Mouse (Mus musculus) MN1 (cell line): ENCODE data around the gene Nudt3.
A peak's percentile ranks its signal among the peaks of the same experiment; 100 is the strongest.

Source experiments
- DNase-seq: peaks from one replicate; pipeline ENCODE4 v3.0.0-alpha.2; 2016; ENCODE audit warnings: low spot score

Gene Nudt3

GRCm38 (mm10) chr17:27596376-27597190 lies 26.7 kb downstream of the Nudt3 start:
- DNase-seq: no peak

DNA sequence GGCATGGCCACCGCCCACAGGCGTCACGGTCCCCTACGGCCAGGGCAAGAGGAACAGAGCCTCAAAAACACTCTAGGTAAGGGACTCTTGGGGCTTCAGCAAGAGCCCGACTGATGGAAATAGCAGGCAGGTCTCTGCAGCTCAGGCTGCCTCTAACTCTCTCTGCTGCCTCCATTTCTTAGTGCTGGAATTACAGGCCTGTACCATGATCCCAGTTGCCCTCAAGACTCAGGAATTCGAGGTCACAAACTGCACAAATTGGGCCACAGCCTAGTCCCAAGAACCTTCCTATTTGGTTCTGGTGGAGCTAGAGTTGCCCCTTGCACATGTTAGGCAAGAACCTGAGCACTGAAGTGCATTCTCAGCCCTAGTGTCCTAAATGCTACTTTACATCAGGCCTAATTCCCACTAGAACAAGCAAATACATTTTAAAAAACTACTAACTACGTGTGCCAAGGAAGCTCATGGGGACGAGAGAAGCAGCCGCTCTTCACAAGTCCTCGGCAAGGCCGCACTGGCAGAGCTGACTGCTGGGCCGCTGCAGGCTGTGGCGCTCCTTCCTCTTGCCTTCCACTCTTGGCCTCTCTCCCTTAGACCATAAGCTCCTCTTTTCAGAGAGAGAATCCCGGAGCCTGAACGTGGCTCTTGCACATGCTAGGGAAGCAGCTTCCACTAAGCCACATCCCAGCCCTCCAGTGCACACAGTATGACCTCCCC lies 27.5 kb downstream of the Nudt3 start:
- DNase-seq: no peak

DNA sequence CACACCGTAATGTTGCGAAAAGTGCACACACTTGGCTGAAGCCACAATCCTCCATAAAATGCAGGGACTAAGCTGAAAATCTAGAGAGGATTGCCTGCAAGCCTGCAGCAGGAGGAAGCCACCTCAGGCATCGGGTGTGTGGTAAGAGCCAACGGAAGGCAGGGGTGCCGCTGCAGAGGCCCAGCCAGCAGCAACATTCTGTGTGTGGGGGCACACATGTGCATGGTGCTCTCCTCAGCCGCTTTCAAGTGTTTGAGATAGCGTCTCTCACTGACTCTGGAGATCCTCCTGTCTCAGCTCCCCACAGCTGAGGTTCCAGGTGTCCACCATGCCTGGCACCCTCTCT lies 30.8 kb downstream of the Nudt3 start:
- DNase-seq: no peak

DNA sequence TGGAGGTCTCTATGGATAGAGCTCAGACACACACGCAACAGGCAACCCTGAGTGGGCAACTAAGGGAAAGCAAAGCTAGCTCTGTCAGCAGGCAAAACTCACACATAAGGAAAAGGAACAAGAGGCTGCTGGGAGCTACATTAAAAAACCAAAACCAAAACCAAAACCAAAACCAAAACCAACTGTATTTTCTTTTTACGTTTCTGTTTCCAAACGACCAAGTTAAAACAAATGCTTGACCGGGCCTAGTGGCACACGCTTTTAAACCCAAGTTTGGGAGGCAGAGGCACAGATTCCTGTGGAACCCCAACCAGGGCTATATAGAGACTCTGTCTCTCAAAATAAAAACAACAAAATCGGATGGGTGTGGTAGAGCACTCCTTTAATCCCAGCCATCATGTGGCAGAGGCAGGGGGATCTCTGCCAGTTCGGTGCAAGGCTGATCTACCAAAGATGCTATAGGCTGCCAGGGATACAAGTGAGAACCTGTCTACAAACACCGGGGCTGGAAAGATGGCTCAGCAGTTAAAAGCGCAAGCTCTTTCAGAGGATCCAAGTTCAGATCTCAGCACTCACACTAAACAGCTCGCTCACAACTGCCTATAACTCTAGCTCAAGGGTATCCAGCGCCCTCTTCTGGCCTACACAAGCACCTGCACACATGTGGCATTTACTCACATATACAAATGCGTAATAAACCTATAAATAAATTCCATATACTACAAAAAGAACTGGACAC lies 31.3 kb downstream of the Nudt3 start:
- DNase-seq: no peak

- DNase-seq: no peak
These were observed 35.1 kb downstream of the Nudt3 start for GRCm38 (mm10) chr17:27588231-27588630.

DNA sequence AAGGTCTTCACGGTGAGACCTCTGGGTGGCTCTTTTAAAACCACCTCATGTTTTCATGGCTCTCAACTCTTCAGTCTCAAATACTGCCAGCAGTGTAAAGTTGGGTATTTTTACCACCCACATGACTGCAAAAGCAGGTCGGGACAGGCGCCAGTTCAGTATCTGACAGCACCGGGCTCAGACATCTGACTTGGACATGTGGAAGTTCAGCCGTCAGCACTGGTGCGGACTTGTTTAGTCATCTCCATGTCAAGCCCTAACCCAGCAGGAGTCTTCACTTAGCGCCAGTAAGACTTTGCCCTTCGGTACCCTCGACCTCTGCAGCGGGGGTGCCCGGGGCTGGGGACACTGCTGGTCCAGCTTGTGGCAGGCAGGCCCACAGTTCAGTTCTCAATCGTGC lies 36.0 kb downstream of the Nudt3 start:
- DNase-seq: no peak

GRCm38 (mm10) chr17:27586661-27587060 lies 36.6 kb downstream of the Nudt3 start:
- DNase-seq: no peak

DNA sequence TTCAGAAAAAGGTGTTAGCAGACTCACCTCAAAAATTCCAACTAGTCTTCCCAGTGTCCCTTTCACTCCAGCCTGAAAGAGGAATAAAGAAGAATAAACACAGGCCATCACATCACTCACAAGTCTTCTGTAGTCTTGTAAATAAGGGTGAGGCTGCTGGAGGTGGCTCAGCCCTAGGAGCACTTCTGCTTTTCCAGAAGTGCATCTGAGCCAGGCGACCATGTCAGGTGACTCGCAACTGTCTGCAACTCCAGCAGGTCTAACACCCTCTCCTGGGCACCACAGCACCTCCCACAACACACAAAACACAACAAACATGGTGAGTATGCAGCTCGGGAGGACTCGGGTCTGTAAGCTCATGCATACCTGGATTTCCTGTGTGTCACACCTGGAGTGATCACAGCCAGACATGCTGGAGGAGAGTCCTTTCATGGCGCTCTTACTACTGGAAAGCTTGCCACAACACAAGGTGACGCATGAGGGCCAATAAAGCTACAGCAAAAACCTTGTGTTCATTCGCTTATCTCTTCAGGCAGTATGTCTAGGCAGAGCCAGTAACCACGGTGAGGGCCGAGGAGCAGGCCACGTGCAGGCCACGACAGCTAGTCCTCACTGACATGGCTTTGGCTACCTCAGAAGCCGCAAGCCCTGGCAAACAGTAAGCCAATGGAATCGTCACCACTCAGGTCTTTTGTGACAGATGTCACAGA lies 40.0 kb downstream of the Nudt3 start:
- no peak for DNase-seq

- no peak for DNase-seq
These were observed 42.8 kb downstream of the Nudt3 start for GRCm38 (mm10) chr17:27580392-27581068.

- no peak for DNase-seq
These were observed 43.5 kb downstream of the Nudt3 start for GRCm38 (mm10) chr17:27579816-27580215.

- DNase-seq: no peak
These were observed 44.8 kb downstream of the Nudt3 start for GRCm38 (mm10) chr17:27578487-27578886.

GRCm38 (mm10) chr17:27577468-27577867 lies 45.8 kb downstream of the Nudt3 start:
- DNase-seq: peak; percentile 35

GRCm38 (mm10) chr17:27576056-27576455 lies 47.2 kb downstream of the Nudt3 start:
- DNase-seq: no peak

GRCm38 (mm10) chr17:27575116-27575776 lies 48.0 kb downstream of the Nudt3 start:
- DNase-seq: no peak

GRCm38 (mm10) chr17:27574470-27575115 lies 48.7 kb downstream of the Nudt3 start:
- DNase-seq: no peak

DNA sequence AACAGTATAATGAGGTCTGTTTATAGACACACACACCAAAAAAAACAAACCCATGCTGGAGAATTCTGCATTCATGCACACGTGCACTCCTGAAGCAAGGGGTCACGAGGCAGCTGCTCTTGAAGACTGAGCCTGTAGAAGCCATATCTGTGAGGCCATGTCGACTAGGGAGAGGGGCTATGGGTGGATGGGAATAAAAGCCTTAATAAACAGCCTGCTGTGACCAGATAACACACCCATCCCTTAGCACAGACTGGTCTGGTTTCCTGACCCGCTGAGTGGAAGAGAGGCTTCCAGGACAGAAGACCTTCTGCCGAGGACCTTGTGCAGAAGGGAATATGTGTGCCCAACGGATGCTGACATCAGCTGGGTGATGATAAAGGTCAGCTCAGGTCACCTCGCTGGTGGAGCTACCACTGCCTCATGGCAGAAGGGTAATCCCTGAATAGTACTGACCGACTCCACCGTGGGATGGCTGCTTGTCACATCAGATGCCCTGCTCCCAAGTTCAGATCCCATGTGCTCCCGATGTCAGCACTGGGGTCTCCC lies 49.4 kb downstream of the Nudt3 start:
- no peak for DNase-seq

GRCm38 (mm10) chr17:27571315-27571714 lies 52.0 kb downstream of the Nudt3 start:
- no peak for DNase-seq

DNA sequence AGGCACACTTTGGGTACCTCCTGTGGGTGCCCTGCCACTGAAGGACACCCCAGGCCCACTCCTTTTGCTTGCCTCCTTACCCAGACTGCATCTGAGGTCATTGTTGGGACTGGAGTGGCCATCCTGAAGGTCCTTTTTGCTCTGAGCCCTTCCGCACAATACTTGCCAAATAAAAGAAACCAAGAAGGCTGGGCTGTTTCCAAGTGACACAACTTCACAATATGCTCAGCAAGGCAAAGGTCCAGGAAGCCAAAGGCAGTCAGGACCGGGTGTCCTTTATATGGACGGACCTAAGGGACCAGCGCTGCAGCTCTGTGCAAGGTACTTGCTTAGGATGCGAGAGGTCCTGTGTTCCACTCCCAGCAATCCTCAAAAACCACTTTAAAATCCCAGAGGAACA lies 55.1 kb downstream of the Nudt3 start:
- DNase-seq: no peak

DNA sequence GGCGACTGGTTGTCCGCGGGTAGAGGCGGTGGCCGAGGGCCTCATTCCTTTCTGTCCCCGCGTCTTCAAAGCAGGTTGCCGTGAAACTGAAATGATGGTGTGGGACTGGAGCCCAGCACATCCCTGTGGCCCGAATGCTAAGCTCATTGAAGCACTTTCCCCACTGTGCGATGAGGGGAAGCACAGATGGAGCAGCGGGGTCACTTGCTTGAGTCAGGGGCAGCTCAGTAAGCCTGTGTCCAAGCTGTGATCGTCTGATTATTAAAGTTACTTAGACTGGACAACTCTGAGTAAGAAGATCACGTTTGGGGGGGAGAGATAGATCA lies 57.4 kb downstream of the Nudt3 start:
- DNase-seq: no peak

DNA sequence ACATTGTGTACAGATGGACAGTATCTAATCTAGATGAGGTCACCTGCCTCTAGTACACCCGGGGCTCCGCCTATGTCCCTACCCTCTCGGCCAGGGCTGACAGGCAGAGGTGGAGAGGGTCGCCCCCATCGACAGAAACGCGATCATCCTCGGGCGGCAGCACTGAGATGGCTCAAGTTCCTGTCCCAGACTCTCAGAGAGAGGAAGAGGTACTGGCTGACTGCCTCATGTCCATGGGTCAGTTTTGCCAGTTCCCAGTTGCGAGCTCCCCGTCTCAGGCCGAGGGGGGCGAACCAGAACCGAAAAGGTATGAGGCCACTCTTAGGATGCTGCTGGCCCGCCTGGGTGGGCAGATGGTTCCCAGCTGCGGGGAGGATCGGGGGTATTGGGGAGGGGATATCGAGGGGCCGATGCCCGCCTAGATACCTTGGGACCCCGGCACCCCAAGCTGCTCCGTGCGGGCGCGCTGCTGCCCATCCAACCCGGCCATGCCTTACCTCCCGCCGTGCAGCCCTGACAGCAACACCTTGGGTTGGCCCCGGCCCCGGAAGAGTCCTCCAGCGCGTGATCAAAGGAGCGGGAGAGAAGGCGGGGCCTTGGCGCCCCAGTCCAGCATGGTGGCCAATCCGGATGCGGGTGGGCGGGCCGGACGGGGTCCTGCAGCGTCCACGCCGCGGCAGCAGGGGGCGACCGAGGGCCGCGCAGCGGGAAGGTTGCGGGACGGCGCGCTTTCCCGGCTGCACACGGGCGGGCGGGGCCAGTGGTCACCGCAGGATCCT lies 57.9 kb downstream of the Nudt3 start, which contains the start of gene AI413582:
AI413582 (minus strand) TSS at position 594 of the 779 bp plus-strand sequence.
- DNase-seq: peak; percentile 95
